Mouse (Mus musculus) layer of hippocampus, adult 8-10 months (tissue): ENCODE measurements around the gene Gabrg1. TPM values are rescaled to one million over a fixed set of nuclear protein-coding genes. Genes with fewer than 3 reads are reported as not detected.

ENCODE experiments used
- DNase-seq, 2 experiments: peaks; one replicate each; pipeline ENCODE4 v3.0.0; 2022; ENCODE audit warnings: low spot score in 2 of 2
- total RNA-seq, 4 experiments: library from RNA; stranded (reverse); gene quantifications; 2 replicates each; pipeline ENCODE4 v1.2.4; 2022

Gabrg1 gene
- 10 to 100 TPM; 13.5 to 16.4 (median 15.2) TPM for total RNA-seq

- peak; percentile 56 to 67 for DNase-seq
Observed at GRCm38 (mm10) chr5:70842192-70843095, at the start of gene Gabrg1. Gabrg1 (minus strand) TSS chr5:70842617.

DNA sequence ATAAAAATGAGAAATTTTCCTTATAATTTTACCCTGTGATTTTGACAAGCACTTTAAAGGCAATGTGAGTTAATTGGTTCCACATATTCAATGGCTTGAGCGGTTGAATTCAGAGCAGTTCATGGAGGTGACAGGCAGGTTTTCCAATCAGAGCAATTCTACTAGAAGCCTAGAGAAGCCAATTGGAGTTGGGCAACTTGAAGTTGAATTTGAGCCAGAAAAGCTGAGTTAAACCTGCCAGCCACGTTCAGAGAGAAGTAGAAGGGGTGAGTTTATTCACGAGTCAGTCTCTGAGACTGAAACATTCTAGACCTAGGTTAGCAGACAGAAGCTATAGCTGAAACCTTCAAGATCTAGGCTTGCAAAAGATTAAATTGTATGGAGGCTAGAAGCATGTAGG, 41.6 kb upstream of the Gabrg1 start:
- DNase-seq, result no peak

- no peak for DNase-seq
Observed at GRCm38 (mm10) chr5:70870081-70870480, 27.7 kb upstream of the Gabrg1 start.

- peak; percentile 59 to 60 for DNase-seq
Observed at GRCm38 (mm10) chr5:70843096-70843734, 798 bp upstream of the Gabrg1 start.

DNA sequence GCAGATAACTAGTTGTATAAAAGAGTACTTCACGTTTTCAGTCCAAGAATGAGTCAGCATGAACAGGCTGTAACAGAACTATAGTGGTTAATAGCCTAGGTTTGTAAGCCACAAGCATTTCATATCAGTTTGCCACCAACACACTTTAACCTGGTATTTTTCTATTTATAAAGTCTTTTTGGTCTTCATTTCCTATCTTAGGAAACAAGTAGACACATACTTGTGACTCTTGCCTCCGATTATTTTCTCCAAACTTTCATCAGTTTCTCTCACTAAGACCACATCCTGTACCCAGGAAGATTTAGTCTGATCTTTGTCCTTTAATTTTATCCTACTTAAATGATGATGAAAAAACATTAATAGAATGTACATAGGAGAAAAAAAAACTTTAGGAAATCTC, 23.7 kb downstream of the Gabrg1 start:
- DNase-seq, result no peak

DNA sequence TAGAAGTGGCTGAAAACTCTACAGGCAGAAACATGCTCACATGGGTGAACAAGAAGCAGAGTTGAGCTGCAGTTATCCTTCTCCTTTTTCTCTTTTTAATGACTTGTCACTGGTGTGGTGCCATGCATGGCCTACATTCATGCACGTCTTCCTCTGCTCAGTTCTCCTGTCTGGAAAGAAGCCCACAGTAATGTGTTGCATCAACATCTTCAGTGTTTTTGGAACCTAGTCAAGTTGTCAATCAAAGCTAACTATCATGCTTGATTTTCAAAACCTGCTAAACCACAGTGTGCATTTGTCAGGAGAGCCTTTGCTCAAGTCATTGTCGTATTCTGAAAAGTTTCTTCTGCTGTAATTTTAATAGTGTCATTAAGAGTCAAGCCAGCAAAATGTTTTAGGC, 106.3 kb downstream of the Gabrg1 start:
- no peak for DNase-seq

GRCm38 (mm10) chr5:70704361-70704760, 138.1 kb downstream of the Gabrg1 start:
- DNase-seq, result no peak
